Mouse (Mus musculus): Measurements from ENCODE around the gene Calhm6.

Gene Calhm6

GRCm38 (mm10) chr10:34096418-34096883 lies 31.3 kb downstream of the Calhm6 start, which contains the start of gene Calhm5:
TSS of gene Calhm5 (minus strand) at chr10:34096519.
- DNase-seq = peak; percentile 56

- DNase-seq = no peak
Measured at GRCm38 (mm10) chr10:34095964-34096363, 31.8 kb downstream of the Calhm6 start.

GRCm38 (mm10) chr10:34095147-34095546 lies 32.6 kb downstream of the Calhm6 start:
- no peak for DNase-seq

- DNase-seq = no peak
Measured at GRCm38 (mm10) chr10:34091888-34092287, 35.9 kb downstream of the Calhm6 start.

- peak; percentile 6 for DNase-seq
Measured at GRCm38 (mm10) chr10:34090481-34090880, 37.3 kb downstream of the Calhm6 start.

- DNase-seq = no peak
Measured at GRCm38 (mm10) chr10:34089517-34089916, 38.3 kb downstream of the Calhm6 start.

GRCm38 (mm10) chr10:34088515-34088914 lies 39.3 kb downstream of the Calhm6 start:
- no peak for DNase-seq

GRCm38 (mm10) chr10:34086514-34086913 lies 41.3 kb downstream of the Calhm6 start:
- no peak for DNase-seq
